Mouse (Mus musculus) c-Kit-positive CD71-positive TER-119-positive erythroid progenitor cells, embryonic 14.5 days (primary cell): Measurements from ENCODE around the gene Dennd4c.

Experiments
- DNase-seq: peaks from one replicate; pipeline ENCODE4 v3.0.0-alpha.2; 2013; ENCODE audit warnings: low spot score

Dennd4c gene

GRCm38 (mm10) chr4:86748336-86749291, at the start of gene Dennd4c:
TSS of gene Dennd4c (plus strand) at chr4:86748555.
- peak; percentile 94 for DNase-seq

DNA sequence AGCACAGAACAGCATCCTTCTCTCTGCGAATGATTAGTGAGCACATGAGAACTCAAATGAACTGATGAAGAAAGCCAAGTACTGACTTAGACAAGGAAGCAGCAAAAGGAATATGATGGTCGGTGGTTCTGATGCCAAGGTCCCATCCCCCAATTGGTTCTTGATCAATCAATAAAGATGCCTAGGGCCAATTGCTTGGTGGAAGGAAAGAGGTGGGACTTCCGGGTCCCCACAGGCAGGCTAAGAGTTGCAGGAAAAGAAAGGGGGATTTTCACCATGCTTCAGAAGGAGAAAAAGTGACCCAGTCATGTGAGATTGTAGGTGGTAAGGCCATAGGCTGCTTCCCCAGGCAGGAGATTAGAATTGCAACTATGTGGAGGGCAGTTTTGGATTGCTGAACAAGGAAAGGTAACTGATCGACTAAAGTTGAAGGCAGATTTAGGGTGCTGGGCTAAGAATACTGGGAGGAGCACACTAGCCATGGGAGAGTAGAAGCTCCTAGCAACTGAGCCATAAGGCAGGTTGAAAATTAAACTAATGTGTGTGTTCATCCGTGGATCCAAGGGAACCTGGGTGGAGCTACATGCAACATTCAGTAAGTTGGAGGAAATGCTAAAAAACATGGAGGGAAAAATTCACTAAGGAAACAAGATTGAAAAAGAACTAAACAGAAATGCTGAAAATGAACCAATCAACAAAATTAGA, 49.0 kb upstream of the Dennd4c start:
- no peak for DNase-seq

DNA sequence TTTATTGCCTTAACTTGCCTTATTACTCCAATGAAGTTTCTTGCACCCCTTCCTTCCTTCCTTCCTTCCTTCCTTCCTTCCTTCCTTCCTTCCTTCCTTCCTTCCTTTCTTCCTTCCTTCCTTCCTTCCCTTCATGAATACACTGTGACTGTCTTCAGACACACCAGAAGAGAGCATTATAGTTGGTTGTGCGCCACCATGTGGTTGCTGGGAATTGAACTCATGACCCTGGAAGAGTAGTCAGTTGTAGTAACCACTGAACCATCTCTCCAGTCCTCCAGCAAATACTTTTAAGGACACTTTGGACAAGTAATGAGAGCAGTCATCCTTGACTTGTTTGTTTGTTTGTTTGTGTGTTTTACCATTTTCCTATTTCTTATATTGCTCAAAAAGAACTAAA, 39.6 kb upstream of the Dennd4c start:
- no peak for DNase-seq

DNA sequence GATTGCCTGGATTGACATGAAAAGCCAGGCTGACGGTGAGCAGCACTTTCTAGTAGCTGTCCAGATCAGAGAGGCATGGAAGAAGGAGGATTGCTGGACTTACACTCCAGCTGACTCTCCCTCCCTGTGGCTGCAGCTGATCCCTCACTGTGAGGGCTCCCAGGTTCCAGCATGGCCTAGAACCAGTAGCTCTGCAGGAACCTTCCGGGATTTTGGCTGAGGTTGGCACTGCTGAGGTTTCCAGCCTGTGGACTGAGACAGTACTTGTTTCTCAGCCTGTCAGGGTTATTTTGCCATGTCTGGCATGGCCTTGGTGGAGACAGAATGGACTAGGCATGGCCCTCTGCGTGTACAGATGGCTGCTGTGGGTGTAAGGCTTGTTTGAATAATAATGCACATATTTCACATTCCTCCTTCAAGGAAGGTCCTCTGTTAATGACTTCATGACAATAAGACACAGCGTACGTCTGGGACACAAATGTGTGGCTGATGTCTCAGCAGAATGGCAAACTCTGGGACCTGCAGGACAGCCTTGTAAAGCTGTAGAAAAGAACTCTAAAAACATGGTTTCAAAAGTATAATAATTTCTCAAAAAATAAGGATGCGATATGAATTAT, 38.2 kb upstream of the Dennd4c start:
- no peak for DNase-seq

DNA sequence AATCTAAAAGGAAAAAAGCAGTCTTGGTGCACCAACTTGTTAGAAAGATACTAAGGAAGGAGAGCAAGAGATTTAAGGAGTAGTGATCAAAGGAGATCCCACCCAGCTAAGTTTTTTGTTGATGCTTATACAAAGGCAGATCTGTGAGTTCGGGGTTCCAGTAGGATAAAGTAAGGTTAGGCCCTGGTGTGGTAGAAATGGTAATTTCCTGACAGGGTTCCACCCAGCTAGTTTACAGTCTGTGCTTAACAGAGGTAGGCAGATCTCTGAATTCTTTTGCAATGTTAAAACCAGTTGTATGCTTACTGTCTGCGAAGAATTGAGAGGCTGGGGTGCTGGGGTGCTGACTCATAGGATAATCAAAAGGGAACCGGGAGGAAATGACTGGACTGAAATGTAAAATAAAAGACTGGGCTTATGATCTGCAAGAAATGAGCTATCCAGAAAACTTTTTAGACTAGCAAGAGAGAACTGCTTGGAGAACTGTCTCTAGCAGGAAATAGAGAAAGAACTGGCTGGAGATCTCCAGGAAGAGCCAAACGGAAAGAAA, 37.6 kb upstream of the Dennd4c start:
- no peak for DNase-seq

GRCm38 (mm10) chr4:86712751-86713195, 35.6 kb upstream of the Dennd4c start:
- DNase-seq, result no peak

DNA sequence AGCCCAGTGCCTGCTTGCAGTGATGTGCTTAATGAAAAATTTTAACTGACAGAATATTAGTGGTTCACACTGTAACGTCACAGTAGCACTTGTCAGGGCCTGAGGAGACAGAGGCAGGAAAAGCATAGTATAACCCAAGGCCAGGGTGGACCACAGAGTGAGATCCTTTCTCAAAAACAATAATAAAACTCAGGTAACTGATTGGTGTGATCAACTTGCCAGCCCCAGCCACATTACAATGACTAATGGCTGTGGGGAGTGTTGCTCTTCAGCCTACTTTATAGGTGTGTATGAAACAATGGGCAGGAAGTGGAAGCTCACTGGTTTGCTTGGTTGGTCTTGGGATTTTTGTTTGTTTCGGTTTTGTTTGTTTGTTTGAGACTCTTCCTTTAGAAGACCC, 34.8 kb upstream of the Dennd4c start:
- DNase-seq, result no peak

- DNase-seq, result no peak
These were observed 33.0 kb upstream of the Dennd4c start for GRCm38 (mm10) chr4:86715341-86715740.

DNA sequence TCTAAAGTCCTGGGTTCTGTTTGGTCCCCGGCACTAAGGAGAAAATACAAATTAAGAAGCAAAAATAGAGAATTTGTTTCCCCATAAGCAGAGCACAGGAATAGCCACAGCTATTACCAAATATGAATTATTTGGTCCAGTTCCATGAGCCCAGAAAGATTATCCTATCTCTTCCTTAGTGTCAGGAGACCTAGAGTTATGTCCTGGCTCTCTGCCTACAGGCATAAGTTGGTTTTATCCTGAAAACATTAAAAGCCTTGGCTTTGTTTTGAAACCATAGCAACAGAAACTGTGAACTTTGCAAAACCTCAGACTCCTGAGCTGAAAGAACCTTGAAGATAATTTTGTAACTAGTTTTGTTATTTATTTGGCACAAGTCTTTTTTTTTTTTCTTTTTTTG, 31.2 kb upstream of the Dennd4c start:
- no peak for DNase-seq

DNA sequence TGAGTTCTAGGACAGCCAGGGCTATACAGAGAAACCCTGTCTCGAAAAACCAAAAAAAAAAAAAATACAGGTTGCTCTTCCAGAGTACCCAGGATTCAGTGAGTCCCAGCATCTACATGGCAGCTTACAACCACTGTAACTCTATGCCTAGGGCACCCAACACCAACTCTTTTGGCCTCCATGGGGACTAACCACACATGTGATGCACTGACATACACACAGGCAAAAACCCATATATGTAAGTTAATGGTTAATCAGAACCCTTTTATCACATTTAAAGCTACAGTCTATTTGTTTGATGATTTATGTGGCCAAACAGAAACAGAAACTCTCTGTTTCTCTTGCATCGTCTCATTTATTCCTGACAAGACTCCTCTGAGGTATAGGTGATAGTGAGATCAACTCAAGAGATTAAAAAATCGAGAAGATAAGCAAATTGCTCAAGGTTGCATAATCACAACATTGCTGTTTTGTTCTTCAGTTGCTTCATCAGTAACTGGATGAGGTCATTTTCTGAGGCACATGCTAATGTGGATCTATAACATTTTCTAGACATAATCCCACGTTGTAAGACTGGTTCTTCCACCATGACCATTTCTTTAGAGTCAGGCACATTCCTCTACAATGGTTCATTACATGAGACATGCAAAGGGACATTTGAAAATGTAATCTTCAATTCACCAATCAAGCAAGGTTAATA, 29.3 kb upstream of the Dennd4c start:
- no peak for DNase-seq

- DNase-seq, result no peak
These were observed 26.4 kb upstream of the Dennd4c start for GRCm38 (mm10) chr4:86721856-86722358.

- peak; percentile 33 for DNase-seq
These were observed 23.2 kb upstream of the Dennd4c start for GRCm38 (mm10) chr4:86725175-86725574.

- no peak for DNase-seq
These were observed 22.2 kb upstream of the Dennd4c start for GRCm38 (mm10) chr4:86726141-86726540.

DNA sequence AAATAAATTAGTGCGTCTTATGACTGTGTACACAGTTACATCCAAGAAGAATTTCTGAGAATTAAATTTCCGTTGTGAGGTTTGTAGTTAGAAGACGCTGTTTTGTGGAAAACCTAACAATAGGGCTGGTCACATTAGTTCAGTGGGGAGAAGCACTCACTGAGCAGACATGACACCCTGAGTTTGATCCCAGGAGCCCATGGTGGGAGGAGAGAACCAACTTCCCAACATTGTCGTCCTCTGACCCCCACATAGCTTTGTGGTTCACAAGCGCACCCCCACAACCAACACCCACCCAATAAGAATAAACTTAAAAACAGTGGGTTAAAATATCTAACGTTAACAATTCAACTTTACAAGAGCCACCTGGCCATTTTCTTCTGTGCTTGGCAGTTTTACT, 18.5 kb upstream of the Dennd4c start:
- no peak for DNase-seq

DNA sequence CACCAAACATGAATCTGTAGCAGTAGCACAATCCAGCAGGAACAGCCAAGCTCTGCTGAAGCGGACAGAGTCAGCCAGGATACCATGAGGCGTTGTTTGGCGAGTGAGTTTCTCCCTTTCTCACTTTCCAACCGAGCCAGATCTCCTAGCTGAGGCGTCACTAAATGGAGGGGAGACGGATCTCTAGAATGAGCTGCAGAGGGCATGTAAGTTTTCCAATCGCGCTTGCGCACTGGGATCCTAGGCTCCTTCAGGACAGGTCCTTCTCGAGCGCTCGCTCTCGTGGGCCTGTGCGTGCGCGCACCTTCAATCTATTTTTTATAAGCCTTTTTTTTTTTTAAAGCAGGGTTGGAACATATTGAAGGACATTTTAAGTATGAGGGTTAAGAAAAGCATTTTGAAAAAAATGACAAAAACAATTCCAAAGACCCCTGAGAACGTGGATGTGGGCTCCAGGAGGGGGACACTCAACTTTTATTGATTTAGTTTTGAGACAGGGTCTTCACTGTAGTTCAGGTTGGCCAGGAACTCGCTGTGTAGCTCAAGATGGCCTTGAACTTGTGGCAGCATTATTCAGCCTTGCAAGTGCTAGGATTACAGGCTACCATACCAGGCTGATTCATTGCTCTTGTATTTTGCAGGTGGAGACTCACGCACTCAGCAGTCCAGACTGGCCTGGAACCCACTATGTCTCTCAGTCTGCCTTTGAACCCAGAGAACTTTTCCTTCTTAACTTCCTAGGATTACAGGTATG, 14.1 kb upstream of the Dennd4c start:
- DNase-seq, result no peak

DNA sequence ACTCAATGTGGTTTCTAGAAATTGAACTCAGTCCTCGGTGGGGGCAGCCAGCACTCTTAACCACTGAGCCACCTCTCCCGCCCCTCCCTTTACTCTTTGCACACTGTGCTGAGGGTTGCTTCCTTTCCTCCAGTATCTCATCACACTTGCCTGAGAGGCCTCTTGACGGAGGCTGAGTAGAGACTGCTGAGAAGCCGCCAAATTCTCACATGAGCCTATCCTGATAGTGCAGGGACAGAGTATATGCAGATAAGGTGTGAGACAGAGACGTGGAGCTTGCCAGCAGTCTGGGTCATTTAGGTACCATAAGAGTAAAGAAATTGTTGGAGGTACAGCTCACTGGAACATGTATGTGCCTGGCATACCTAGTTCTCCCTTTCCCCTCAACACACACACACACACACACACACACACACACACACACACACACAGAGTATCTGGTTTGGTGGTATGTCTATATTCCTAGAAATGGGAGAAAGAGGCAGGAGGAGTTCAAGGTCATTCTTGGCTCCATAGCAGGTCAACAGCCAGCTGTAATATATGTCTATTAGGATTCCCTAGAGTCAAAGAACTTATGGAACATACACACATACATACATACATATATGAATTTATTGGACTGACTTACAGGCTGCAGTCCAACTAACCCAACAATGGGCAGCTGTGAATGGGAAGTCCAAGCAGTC, 8.9 kb upstream of the Dennd4c start:
- peak; percentile 60 for DNase-seq

DNA sequence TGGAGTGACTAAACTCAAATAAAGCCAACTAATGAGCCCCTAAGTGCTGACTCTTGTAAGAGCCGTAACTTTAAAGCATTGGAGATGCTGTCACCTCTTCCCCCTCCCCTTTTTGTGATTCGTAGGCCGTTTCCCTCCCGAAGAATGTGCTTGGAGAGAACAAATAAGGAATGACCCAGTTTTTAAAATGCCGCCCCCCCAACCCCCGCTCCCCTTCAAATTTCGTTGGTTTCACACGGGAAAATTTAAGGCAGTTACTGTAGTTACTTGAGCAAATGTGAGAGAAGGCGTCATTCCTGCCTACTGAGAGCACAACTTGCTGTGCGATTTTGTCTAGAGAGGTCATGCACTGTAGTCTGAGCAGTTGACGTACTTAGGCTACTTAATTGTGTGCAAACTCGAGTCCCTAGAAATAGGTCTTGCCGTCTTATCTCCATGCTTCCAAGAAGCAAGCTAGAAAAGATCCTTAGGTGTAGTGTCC, 1.0 kb downstream of the Dennd4c start:
- DNase-seq, result peak; percentile 55

DNA sequence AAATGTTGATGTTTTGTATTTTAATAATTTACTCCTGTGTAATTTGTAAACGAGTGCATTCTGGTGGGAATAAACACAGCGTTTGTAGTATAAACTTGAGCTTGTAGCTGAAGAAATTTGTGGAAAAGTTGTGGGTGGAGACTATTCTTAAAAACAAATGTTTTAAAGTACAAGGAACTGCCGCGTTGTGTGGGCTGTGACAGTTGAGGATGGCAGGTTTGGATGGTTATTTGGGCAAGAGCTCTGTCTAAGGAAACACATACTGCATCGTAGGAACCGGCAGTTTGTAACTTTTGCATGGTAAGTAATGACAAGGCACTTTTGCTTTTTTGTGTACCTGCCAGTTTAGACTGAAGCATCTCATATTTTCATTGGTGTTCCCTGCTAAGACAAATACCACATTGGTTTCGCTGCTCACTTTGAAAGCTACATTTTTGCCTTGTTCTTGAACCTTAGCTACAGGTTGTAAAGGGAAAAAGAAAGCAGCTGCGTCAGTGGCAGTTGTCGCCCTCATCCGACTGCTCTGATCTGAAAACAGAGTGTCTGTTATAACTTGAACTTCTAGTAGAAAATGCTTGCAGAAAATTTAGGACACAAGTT, 2.1 kb downstream of the Dennd4c start:
- DNase-seq, result no peak

DNA sequence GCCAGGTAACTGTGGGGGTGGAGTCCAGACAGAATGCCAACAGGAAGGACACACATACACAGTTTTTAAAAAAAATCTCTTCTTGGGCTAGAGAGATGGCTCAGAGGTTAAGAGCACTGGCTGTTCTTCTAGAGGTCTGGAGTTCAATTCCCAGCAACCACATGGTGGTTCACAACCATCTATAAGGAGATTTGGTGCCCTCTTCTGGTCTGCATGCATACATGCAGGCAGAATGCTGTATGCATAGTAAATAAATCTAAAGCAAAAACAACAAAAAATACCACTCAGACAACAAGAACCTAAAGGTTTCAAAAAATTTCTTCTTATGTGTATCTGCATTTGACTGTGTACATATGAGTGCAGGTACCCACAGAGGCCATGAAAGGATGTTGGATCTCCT, 16.0 kb downstream of the Dennd4c start:
- no peak for DNase-seq

GRCm38 (mm10) chr4:86777587-86777986, 29.2 kb downstream of the Dennd4c start:
- no peak for DNase-seq
